In the genomic region with DNA sequence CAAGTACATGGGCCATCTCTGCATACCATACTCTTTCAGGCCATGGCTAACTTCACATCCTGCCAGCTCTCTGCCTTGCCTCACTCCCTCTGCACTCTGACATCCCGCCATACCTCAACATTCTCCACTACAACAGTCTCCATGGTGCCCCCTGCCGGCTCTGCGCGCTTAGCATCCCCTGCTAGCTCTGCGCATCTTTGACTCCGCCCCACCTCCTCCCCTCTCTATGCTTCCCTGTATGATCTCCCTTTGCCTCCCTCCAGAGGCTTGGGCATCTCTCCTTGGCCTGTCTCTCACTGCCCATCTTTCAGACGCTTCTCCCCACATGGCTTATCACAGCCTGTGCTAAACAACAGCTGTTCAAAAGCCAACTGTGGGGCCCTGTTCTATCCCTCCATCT, we compare ENCODE assay signal across 9 mouse cellular contexts.
A peak's percentile ranks its signal among the peaks of the same experiment; 100 is the strongest.
DNase-seq lines count a peak whose midpoint lies in the region; TF ChIP-seq lines count a peak whose summit lies in the region.
"Had no signal": no experiment of that assay in that cellular context is flagged by ENCODE, and none has a peak within 500 bp of the region (broad histone marks: within the 10 kb centered on the region; RNA-seq: fewer than 3 reads in every experiment).

No protein-coding gene starts in this region.

- H3ac ChIP-seq in C2C12 (ENCODE audit: control insufficient read depth, insufficient read length, low read depth), result no peak overlapping the region

- no peaks in the 10 kb centered on the region for H3K79me3 ChIP-seq in C2C12 (ENCODE audit: low read depth)

- H3K79me2 ChIP-seq in C2C12 (ENCODE audit: control insufficient read depth, insufficient read depth), result no peaks in the 10 kb centered on the region

- no peaks in the 10 kb centered on the region for H3K27me3 ChIP-seq in C2C12 (ENCODE audit: control insufficient read depth, insufficient read depth, insufficient read length)

- peak; percentile 88 for DNase-seq in adrenal gland, postnatal 14 days
- DNase-seq in embryo, embryonic 9.5 days (ENCODE audit: extremely low spot score), result peak; percentile 82
- peak; percentile 14 to 21 for DNase-seq in heart, adult 9 months (ENCODE audit: low spot score in 2 of 2)
- DNase-seq in kidney, postnatal 10 days, result peak; percentile 83
- peak; percentile 62 to 69 for DNase-seq in lung, adult 18-20 months
- DNase-seq in retina, postnatal 1 day, result peak; percentile 86
- DNase-seq in urinary bladder, postnatal 25 days (ENCODE audit: low spot score), result peak; percentile 55

- TF ChIP-seq CTCF in C2C12 (IDR thresholded peaks at IDR 0.05; ENCODE audit: control insufficient read depth, insufficient read depth, insufficient read length), result peak; percentile 88

- H3K36me3 ChIP-seq in C2C12 (ENCODE audit: control insufficient read depth, insufficient read depth), result no peaks in the 10 kb centered on the region

- no peak overlapping the region for H3K4me3 ChIP-seq in C2C12 (ENCODE audit: insufficient read depth, poor library complexity, severe bottlenecking)
- H3K4me3 ChIP-seq: erythroblast, embryonic 14.5 days had no signal

TF ChIP-seq in C2C12, 6 proteins besides CTCF, POLR2A, EP300 and RAD21:
- TF ChIP-seq MYOD1 (IDR thresholded peaks at IDR 0.05; ENCODE audit: control insufficient read depth, insufficient read length, low read depth), result no peak
- TF ChIP-seq MAX (IDR thresholded peaks at IDR 0.05), result no peak
- TF ChIP-seq CEBPB (IDR thresholded peaks at IDR 0.05; ENCODE audit: low read depth), result no peak
- no peak for TF ChIP-seq MYOG (IDR thresholded peaks at IDR 0.05; ENCODE audit: control insufficient read depth, extremely low read depth, insufficient read length)
- no peak for TF ChIP-seq FOSL1 (IDR thresholded peaks at IDR 0.05; ENCODE audit: insufficient read depth, low read length, poor library complexity, severe bottlenecking)
- TF ChIP-seq USF1 (IDR thresholded peaks at IDR 0.05; ENCODE audit: low read depth), result no peak

Comparison
In these comparisons a context has a peak if more than half of its experiments do, and no peak if none do; other contexts are left out.
1. DNase-seq: peak in every context shown above with its lines; median percentile 88 in adrenal gland, postnatal 14 days; 86 in retina, postnatal 1 day; 83 in kidney, postnatal 10 days; 82 in embryo, embryonic 9.5 days; 66 in lung, adult 18-20 months; 55 in urinary bladder, postnatal 25 days; 18 in heart, adult 9 months.